Mouse (Mus musculus) embryonic facial prominence, embryonic 12.5 days (tissue): ENCODE measurements around the gene Ndrg4. TPM values are rescaled to one million over a fixed set of nuclear protein-coding genes. Genes with fewer than 3 reads are reported as not detected.

Experiments
- ATAC-seq: fragments of 200-750 bp; cut with Nextera tagmentation; 2 replicates; pipeline ENCODE4 v1.8.0; 2017; ENCODE audit not compliant: insufficient number of reproducible peaks, insufficient read depth, low FRiP score, low TSS enrichment
- H3K27ac ChIP-seq: fragments of 300-500 bp; sonication (generic); 2 replicates; pipeline ENCODE4 v1.5.1; 2016; ENCODE audit warnings: mild to moderate bottlenecking
- H3K27me3 ChIP-seq: fragments of 300-500 bp; sonication (generic); 2 replicates; pipeline ENCODE4 v1.6.1; 2016; ENCODE audit warnings: mild to moderate bottlenecking, moderate library complexity
- H3K36me3 ChIP-seq: fragments of 300-500 bp; sonication (generic); 2 replicates; pipeline ENCODE4 v1.6.1; 2016; ENCODE audit warnings: mild to moderate bottlenecking
- H3K4me1 ChIP-seq: fragments of 300-500 bp; sonication (generic); 2 replicates; pipeline ENCODE4 v1.6.1; 2016
- H3K4me2 ChIP-seq: fragments of 300-500 bp; sonication (generic); replicated peaks from 2 replicates; pipeline ENCODE4 v1.6.1; 2016; ENCODE audit warnings: mild to moderate bottlenecking, moderate library complexity
- H3K4me3 ChIP-seq: fragments of 300-500 bp; sonication (generic); 2 replicates; pipeline ENCODE4 v1.5.1; 2016; ENCODE audit warnings: mild to moderate bottlenecking
- H3K9ac ChIP-seq: fragments of 300-500 bp; sonication (generic); 2 replicates; pipeline ENCODE4 v1.6.1; 2016; ENCODE audit warnings: mild to moderate bottlenecking, moderate library complexity
- H3K9me3 ChIP-seq: fragments of 300-500 bp; sonication (generic); 2 replicates; pipeline ENCODE4 v1.6.1; 2016; ENCODE audit warnings: mild to moderate bottlenecking, moderate library complexity
- WGBS: fragments of 180-500 bp; shearing (Covaris S2); methylation state at CpG from one replicate; pipeline ENCODE4 v1.1.7; 2016; 5-methylcytosine and 5-hydroxymethylcytosine counted together
- polyA plus RNA-seq: library from polyadenylated mRNA; unstranded; fragments of >200 nt; fragmentation: Nextera tagmentation; extraction: Ambion mirVana; gene quantifications from 2 replicates; pipeline ENCODE4 v1.2.1, GENCODE M21; 2016

Gene Ndrg4
- polyA plus RNA-seq, 1 experiment from 2014 or later, result 27.3 TPM

GRCm38 (mm10) chr8:95690929-95691541 lies 14.3 kb downstream of the Ndrg4 start:
- H3K4me1 ChIP-seq, result no peaks in the 10 kb centered on the region
- 80% methylated on average over 13 of the region's 13 CpGs for WGBS
- no peak overlapping the region for H3K4me2 ChIP-seq
- ATAC-seq, result no peak
- H3K4me3 ChIP-seq, result no peak overlapping the region
- H3K27me3 ChIP-seq, result peaks cover 26% of the 10 kb centered on the region
- no peak overlapping the region for H3K27ac ChIP-seq
- no peaks in the 10 kb centered on the region for H3K9me3 ChIP-seq
- no peak overlapping the region for H3K9ac ChIP-seq
- no peaks in the 10 kb centered on the region for H3K36me3 ChIP-seq

DNA sequence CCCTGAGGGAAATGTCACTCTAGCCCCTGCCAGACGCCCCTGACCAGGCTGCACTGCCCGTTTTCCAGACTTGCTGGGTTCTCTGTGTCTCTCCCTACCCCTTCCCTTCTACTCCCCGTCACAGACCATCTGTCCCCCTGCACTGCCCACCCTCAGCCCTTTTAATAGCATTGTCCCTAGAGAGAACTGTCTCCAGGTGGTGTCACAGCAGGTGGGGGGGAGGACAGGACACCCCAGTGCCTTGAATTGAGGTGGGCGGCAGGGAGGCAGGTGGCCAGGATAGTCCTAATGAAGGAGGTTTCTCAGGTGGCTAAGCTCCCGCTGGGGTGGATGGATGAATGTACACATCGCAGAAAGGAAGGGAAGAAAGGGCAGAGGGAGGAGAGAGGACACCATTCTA lies 17.9 kb downstream of the Ndrg4 start:
- Histone ChIP-seq H3K4me2 (no peak overlapping the region), H3K27me3 (peaks cover 31% of the 10 kb centered on the region)

GRCm38 (mm10) chr8:95696661-95697060 lies 19.9 kb downstream of the Ndrg4 start:
- H3K4me3 ChIP-seq, result no peak overlapping the region
- peaks cover 29% of the 10 kb centered on the region for H3K27me3 ChIP-seq
- H3K27ac ChIP-seq, result no peak overlapping the region
- no peak for ATAC-seq
- no peaks in the 10 kb centered on the region for H3K4me1 ChIP-seq
- 58% methylated on average over 8 of the region's 8 CpGs for WGBS
- H3K4me2 ChIP-seq, result peak overlapping the region; percentile 31
- no peaks in the 10 kb centered on the region for H3K36me3 ChIP-seq
- no peak overlapping the region for H3K9ac ChIP-seq
- no peaks in the 10 kb centered on the region for H3K9me3 ChIP-seq

More for the DNA sequence above, 17.9 kb downstream of the Ndrg4 start:
- Histone ChIP-seq H3K4me3 (no peak overlapping the region), H3K9ac (no peak overlapping the region), H3K27ac (no peak overlapping the region), H3K36me3 (no peaks in the 10 kb centered on the region), H3K9me3 (no peaks in the 10 kb centered on the region), H3K4me1 (no peaks in the 10 kb centered on the region)
- ATAC-seq, result no peak
- 14% methylated on average over 6 of the region's 6 CpGs for WGBS

- 1% methylated on average over 11 of the region's 11 CpGs for WGBS
- peaks cover 29% of the 10 kb centered on the region for H3K27me3 ChIP-seq
- H3K36me3 ChIP-seq, result no peaks in the 10 kb centered on the region
- H3K9ac ChIP-seq, result no peak overlapping the region
- H3K4me1 ChIP-seq, result peaks cover under 1% of the 10 kb centered on the region; the same call in 1 of the 2 replicates
- H3K27ac ChIP-seq, result no peak overlapping the region
- no peak overlapping the region for H3K4me3 ChIP-seq
- no peaks in the 10 kb centered on the region for H3K9me3 ChIP-seq
- H3K4me2 ChIP-seq, result peak overlapping the region; percentile 31
- ATAC-seq, result no peak
Observed at GRCm38 (mm10) chr8:95697128-95697527, 20.3 kb downstream of the Ndrg4 start.

GRCm38 (mm10) chr8:95698179-95698578 lies 21.4 kb downstream of the Ndrg4 start:
- H3K9me3 ChIP-seq, result no peaks in the 10 kb centered on the region
- no peak overlapping the region for H3K4me2 ChIP-seq
- 34% methylated on average over 6 of the region's 6 CpGs for WGBS
- no peak for ATAC-seq
- H3K36me3 ChIP-seq, result no peaks in the 10 kb centered on the region
- H3K4me1 ChIP-seq, result peaks cover 4% of the 10 kb centered on the region; the same call in 1 of the 2 replicates
- H3K4me3 ChIP-seq, result no peak overlapping the region
- no peak overlapping the region for H3K9ac ChIP-seq
- H3K27me3 ChIP-seq, result peaks cover 29% of the 10 kb centered on the region
- no peak overlapping the region for H3K27ac ChIP-seq

GRCm38 (mm10) chr8:95700282-95700681 lies 23.5 kb downstream of the Ndrg4 start:
- peaks cover 13% of the 10 kb centered on the region for H3K27me3 ChIP-seq
- no peaks in the 10 kb centered on the region for H3K36me3 ChIP-seq
- no peak overlapping the region for H3K27ac ChIP-seq
- 70% methylated on average over 9 of the region's 9 CpGs for WGBS
- ATAC-seq, result no peak
- H3K9ac ChIP-seq, result no peak overlapping the region
- H3K4me3 ChIP-seq, result no peak overlapping the region
- H3K9me3 ChIP-seq, result no peaks in the 10 kb centered on the region
- H3K4me2 ChIP-seq, result no peak overlapping the region
- peaks cover 17% of the 10 kb centered on the region; the same call in 1 of the 2 replicates for H3K4me1 ChIP-seq

DNA sequence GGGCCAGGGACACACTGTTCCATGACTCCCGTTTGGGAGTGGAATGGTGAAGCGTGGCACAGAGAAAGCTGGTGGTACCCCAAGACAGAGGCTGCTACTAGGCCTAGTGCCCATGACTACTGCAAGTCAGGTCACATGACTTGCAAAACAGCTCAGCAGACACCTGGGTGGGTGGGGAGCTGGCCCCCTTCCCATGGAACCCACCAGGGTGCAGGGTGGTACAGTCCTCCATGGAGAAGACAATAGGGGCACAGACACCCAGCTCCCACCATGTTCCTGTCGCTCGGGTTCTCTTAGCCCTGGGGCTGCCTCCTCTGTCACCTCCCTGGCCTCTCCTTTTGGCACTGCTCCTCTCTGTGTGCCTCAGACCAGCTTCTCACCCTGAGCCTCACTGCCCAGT lies 25.0 kb downstream of the Ndrg4 start:
- 70% methylated on average over 4 of the region's 4 CpGs for WGBS
- Histone ChIP-seq H3K27me3 (0 out of 2 replicates have a peak, but pooled peaks cover 5% of the 10 kb centered on the region), H3K4me2 (peak overlapping the region; percentile 97; the same call in 1 of the 2 replicates), H3K9ac (no peak overlapping the region), H3K27ac (no peak overlapping the region), H3K4me1 (peaks cover 17% of the 10 kb centered on the region; the same call in 1 of the 2 replicates), H3K9me3 (no peaks in the 10 kb centered on the region), H3K36me3 (no peaks in the 10 kb centered on the region), H3K4me3 (no peak overlapping the region)
- ATAC-seq, result no peak

DNA sequence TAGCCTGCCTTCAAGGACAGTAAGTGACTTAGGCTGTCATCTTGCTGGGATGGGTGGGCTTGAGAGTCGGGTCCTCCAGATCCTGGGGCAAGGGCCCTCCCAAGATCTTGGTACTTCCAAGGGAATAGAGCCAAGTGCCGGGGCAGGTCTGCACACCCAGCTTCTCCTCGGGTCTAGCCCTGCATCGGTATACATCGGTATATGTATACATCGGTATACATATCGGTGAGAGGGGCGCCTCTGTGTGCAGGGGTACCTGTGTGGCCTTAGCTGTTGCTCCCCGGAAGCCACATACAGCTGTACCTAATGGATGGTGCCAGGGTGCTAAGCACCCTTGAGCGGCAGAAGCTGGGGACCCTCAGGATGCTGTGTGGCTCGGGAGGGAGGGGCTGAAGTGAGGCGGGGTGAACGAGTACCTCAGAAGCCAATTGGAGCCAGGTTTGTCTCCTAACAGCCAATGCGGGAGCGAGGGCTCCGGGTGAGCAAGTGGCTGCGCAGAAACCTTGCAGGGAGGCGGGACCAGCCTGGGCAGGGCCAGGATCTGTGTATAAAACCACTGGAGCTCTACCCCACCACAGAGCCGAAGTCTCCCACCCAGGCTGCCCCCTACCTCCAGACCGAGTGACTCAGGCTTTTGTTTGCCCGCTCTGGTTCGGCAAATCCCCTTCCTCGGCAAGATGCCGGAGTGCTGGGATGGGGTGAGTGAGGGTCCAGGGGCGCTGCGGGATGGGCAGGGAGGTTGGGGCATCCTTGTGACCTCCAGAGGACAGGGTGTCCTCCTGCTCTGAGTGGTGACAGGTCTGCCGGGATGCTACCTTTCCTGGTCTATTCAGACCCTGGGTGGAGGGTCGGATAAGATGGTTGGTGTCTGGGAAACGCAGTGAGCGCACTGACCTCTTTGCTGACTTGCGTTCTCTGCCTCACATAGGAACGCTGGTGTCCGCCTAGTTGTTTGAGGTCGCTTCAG lies 26.0 kb downstream of the Ndrg4 start:
- 3% methylated on average over 34 of the region's 34 CpGs for WGBS
- Histone ChIP-seq H3K4me3 (peak overlapping the region; percentile 64), H3K36me3 (no peaks in the 10 kb centered on the region; the same call in 1 of the 2 replicates), H3K4me2 (peak overlapping the region; percentile 97), H3K27ac (no peak overlapping the region), H3K4me1 (peaks cover 17% of the 10 kb centered on the region; the same call in 1 of the 2 replicates), H3K9ac (peak overlapping the region; percentile 65), H3K9me3 (no peaks in the 10 kb centered on the region), H3K27me3 (0 out of 2 replicates have a peak, but pooled peaks cover 5% of the 10 kb centered on the region)
- peak; percentile 89 for ATAC-seq

DNA sequence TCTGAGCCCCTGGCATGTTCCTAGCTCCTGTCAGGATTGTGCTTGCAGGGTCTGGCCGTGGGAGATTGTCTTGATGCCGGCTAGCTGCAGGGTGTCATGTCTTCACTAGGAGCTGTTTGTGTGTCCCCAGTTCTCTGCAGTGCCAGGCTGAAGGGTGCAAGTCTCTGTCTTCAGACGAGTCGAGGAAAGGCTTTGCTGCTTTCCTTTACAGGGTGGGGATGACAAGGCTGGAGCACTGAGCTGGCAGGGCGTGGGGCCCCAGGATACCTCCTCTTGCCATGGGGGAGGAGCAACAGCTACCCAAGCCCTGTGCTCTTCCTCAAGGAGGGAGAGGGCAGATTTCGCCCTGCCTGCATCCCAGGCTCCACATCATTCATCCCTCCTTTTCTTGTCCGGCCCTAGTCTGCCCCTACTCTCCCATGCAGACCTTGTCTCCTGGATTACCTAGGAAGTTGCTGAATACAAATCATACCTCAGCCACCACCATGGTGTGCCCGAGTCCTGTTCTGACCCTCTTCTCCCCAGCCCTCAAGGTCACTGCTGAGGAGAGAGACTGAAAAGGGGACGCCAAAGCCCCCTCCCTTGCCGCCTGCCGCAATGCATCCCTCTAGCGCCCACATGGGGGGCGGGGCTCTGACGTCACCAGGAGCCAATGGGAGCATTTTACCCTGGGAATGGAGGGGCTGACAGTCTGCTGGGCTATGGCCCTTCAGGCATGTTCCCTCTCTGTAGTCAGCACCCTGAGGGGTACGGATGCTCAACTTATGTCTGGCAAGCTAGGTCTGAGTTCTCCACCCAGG lies 26.9 kb downstream of the Ndrg4 start:
- no peak overlapping the region for H3K27ac ChIP-seq

DNA sequence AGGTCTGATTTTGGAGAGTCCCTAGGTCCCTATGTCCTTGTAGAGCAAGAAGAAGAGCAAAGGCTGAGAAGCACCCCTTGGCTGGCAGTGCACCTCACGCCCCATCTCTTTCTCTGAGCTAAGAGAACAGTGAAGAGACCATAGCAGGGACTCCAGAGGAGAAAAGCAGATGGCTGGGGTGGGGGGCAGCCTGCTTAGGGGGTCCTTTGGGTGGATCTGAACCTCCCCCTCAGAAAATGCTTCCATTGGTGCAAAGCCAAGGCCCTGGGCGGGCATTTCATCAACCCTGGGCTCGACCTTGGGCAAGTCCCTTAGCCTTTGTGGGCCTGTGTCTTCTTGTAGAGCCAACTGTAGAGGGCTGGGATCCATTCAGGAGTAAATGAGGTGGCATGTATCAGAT lies 27.8 kb downstream of the Ndrg4 start:
- Histone ChIP-seq H3K9me3 (no peaks in the 10 kb centered on the region), H3K27ac (no peak overlapping the region), H3K4me2 (peak overlapping the region; percentile 97; the same call in 1 of the 2 replicates), H3K4me1 (peaks cover 17% of the 10 kb centered on the region; the same call in 1 of the 2 replicates), H3K4me3 (no peak overlapping the region), H3K9ac (no peak overlapping the region), H3K27me3 (no peaks in the 10 kb centered on the region), H3K36me3 (no peaks in the 10 kb centered on the region; the same call in 1 of the 2 replicates)
- ATAC-seq, result no peak
- WGBS, result 91% methylated on average over 3 of the region's 3 CpGs

More for the DNA sequence above, 26.9 kb downstream of the Ndrg4 start:
- H3K9me3 ChIP-seq, result no peaks in the 10 kb centered on the region
- H3K4me1 ChIP-seq, result peaks cover 17% of the 10 kb centered on the region; the same call in 1 of the 2 replicates
- 0 out of 2 replicates have a peak, but pooled peaks cover 5% of the 10 kb centered on the region for H3K27me3 ChIP-seq
- H3K9ac ChIP-seq, result peak overlapping the region; percentile 65
- H3K4me2 ChIP-seq, result peak overlapping the region; percentile 97
- H3K4me3 ChIP-seq, result peak overlapping the region; percentile 64
- ATAC-seq, result no peak
- no peaks in the 10 kb centered on the region; the same call in 1 of the 2 replicates for H3K36me3 ChIP-seq
- 2% methylated on average over 15 of the region's 15 CpGs for WGBS

- Histone ChIP-seq H3K36me3 (no peaks in the 10 kb centered on the region; the same call in 1 of the 2 replicates), H3K4me3 (no peak overlapping the region), H3K9ac (no peak overlapping the region), H3K4me1 (no peaks in the 10 kb centered on the region), H3K27me3 (no peaks in the 10 kb centered on the region), H3K9me3 (no peaks in the 10 kb centered on the region), H3K4me2 (no peak overlapping the region), H3K27ac (no peak overlapping the region)
- no peak for ATAC-seq
- 80% methylated on average over 7 of the region's 7 CpGs for WGBS
Observed at GRCm38 (mm10) chr8:95709579-95709978, 32.8 kb downstream of the Ndrg4 start.
